Mouse (Mus musculus) limb, embryonic 15.5 days (tissue): Measurements from ENCODE around the gene 4930558C23Rik. TPM values are rescaled to one million over a fixed set of nuclear protein-coding genes. Genes with fewer than 3 reads are reported as not detected.
A peak's percentile ranks its signal among the peaks of the same experiment; 100 is the strongest.
"Not testable (repeated sequence)": the region's sequence is repeated elsewhere in the genome, so short reads cannot be mapped to it uniquely, and the experiment has no call there.

Experiments
- ATAC-seq: fragments of 200-750 bp; cut with Nextera tagmentation; 2 replicates; pipeline ENCODE4 v1.8.0; 2017; ENCODE audit warnings: low read depth, moderate TSS enrichment; ENCODE audit not compliant: insufficient number of reproducible peaks, low FRiP score, low TSS enrichment
- H3K27ac ChIP-seq: fragments of 300-500 bp; sonication (generic); 2 replicates; pipeline ENCODE4 v1.5.1; 2015; ENCODE audit warnings: moderate library complexity, mild to moderate bottlenecking, inconsistent platforms
- H3K27me3 ChIP-seq: fragments of 300-500 bp; sonication (generic); 2 replicates; pipeline ENCODE4 v1.6.1; 2015; ENCODE audit warnings: inconsistent platforms
- H3K36me3 ChIP-seq: fragments of 300-500 bp; sonication (generic); 2 replicates; pipeline ENCODE4 v1.6.1; 2015; ENCODE audit warnings: inconsistent platforms
- H3K4me1 ChIP-seq: fragments of 300-500 bp; sonication (generic); 2 replicates; pipeline ENCODE4 v1.6.1; 2015; ENCODE audit warnings: inconsistent platforms
- H3K4me2 ChIP-seq: fragments of 300-500 bp; sonication (generic); 2 replicates; pipeline ENCODE4 v1.6.1; 2015; ENCODE audit warnings: mild to moderate bottlenecking, inconsistent platforms
- H3K4me3 ChIP-seq: fragments of 300-500 bp; sonication (generic); 2 replicates; pipeline ENCODE4 v1.5.1; 2015; ENCODE audit warnings: mild to moderate bottlenecking, inconsistent platforms
- H3K9ac ChIP-seq: fragments of 300-500 bp; sonication (generic); 2 replicates; pipeline ENCODE4 v1.6.1; 2015; ENCODE audit warnings: inconsistent platforms
- H3K9me3 ChIP-seq: fragments of 300-500 bp; sonication (generic); 2 replicates; pipeline ENCODE4 v1.6.1; 2016; ENCODE audit warnings: inconsistent platforms
- WGBS: fragments of 180-500 bp; shearing (Covaris S2); methylation state at CpG from one replicate; pipeline ENCODE4 v1.1.7; 2015; 5-methylcytosine and 5-hydroxymethylcytosine counted together
- polyA plus RNA-seq: library from polyadenylated mRNA; unstranded; fragments of >200 nt; fragmentation: Nextera tagmentation; extraction: Ambion mirVana; gene quantifications from 2 replicates; pipeline ENCODE4 v1.2.1, GENCODE M21; 2015

Gene 4930558C23Rik
- polyA plus RNA-seq, 1 experiment from 2014 or later, result not detected

GRCm38 (mm10) chr3:95428423-95428822, 25.8 kb upstream of the 4930558C23Rik start:
- not testable (repeated sequence) for H3K4me1 ChIP-seq, H3K9me3 ChIP-seq, H3K4me2 ChIP-seq, H3K4me3 ChIP-seq, H3K27ac ChIP-seq, H3K27me3 ChIP-seq, ATAC-seq, H3K36me3 ChIP-seq, H3K9ac ChIP-seq
- 78% methylated on average over 6 of the region's 11 CpGs for WGBS

- not testable (repeated sequence) for ATAC-seq, H3K9ac ChIP-seq, H3K36me3 ChIP-seq, H3K9me3 ChIP-seq, H3K27me3 ChIP-seq, H3K4me1 ChIP-seq, H3K27ac ChIP-seq
- H3K4me3 ChIP-seq, result peak overlapping the region; percentile 23
- 28% methylated on average over 16 of the region's 21 CpGs for WGBS
- H3K4me2 ChIP-seq, result peak overlapping the region; percentile 39
Measured at GRCm38 (mm10) chr3:95427891-95428238, 25.2 kb upstream of the 4930558C23Rik start.

GRCm38 (mm10) chr3:95427117-95427890, 24.7 kb upstream of the 4930558C23Rik start:
- H3K27ac ChIP-seq, H3K36me3 ChIP-seq, H3K4me1 ChIP-seq, H3K9ac ChIP-seq, H3K9me3 ChIP-seq, H3K27me3 ChIP-seq: not testable (repeated sequence)
- WGBS, result 43% methylated on average over 14 of the region's 33 CpGs
- ATAC-seq, result 0 out of 2 replicates have a peak, but pooled peaks have one; percentile 44
- Histone ChIP-seq H3K4me2 (peak overlapping the region; percentile 39), H3K4me3 (peak overlapping the region; percentile 23)

DNA sequence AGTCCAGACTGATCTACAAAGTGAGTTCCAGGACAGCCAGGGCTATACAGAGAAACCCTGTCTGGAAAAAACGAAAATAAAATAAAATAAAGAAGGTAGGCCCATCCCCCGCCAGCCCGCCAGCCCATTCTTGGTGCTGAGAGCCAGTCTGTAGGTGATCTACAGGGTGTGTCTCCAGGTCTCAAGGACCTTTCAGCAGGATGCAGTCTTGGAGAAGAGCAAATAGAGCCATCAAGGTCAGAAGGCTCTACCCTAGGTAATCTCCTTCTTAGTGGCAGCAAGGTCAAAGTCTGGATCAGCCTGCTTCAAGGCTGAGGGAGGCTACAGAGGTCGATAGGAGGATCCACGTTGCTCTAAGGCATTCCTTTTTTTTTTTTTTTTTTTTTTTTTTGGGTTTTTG, 23.8 kb upstream of the 4930558C23Rik start:
- H3K4me1 ChIP-seq, H3K27ac ChIP-seq: not testable (repeated sequence)
- 89% methylated on average over 5 of the region's 5 CpGs for WGBS

GRCm38 (mm10) chr3:95417866-95418265, 15.2 kb upstream of the 4930558C23Rik start:
- H3K36me3 ChIP-seq, result no peaks in the 10 kb centered on the region
- no peak overlapping the region for H3K4me3 ChIP-seq
- no peak overlapping the region for H3K4me2 ChIP-seq
- no peak for ATAC-seq
- no peak overlapping the region for H3K27ac ChIP-seq
- no peaks in the 10 kb centered on the region for H3K27me3 ChIP-seq
- H3K4me1 ChIP-seq, result no peaks in the 10 kb centered on the region
- no peak overlapping the region for H3K9ac ChIP-seq
- 94% methylated on average over 6 of the region's 6 CpGs for WGBS
- 0 out of 2 replicates have a peak, but pooled peaks cover 3% of the 10 kb centered on the region for H3K9me3 ChIP-seq

More for the DNA sequence above, 23.8 kb upstream of the 4930558C23Rik start:
- not testable (repeated sequence) for H3K9me3 ChIP-seq, H3K9ac ChIP-seq, ATAC-seq, H3K4me2 ChIP-seq, H3K4me3 ChIP-seq, H3K27me3 ChIP-seq, H3K36me3 ChIP-seq

DNA sequence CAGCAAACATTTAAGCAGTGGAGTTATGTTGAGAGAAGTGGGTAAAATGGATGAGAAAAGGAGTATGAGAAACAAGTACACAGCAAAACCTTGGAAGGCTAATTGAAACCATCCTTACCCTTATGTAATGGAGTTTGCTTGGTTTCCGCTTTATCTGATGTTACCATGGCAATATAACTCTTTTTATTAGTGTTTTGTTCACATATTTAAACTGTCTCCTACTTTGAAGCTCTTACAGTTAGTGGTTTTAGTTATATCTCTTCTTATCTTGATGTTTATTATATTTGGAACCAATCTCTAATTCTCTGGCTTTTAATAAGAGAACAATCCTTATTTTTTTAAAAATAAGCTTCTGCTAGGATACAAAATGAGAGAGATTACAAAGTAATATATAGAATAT, 9.6 kb upstream of the 4930558C23Rik start:
- no peak overlapping the region for H3K4me2 ChIP-seq
- 50% methylated on average over 1 of the region's 1 CpGs for WGBS
- no peaks in the 10 kb centered on the region for H3K27me3 ChIP-seq
- H3K9me3 ChIP-seq, result no peaks in the 10 kb centered on the region
- H3K9ac ChIP-seq, result no peak overlapping the region
- ATAC-seq, result no peak
- H3K36me3 ChIP-seq, result no peaks in the 10 kb centered on the region
- H3K4me1 ChIP-seq, result no peaks in the 10 kb centered on the region
- H3K27ac ChIP-seq, result no peak overlapping the region
- H3K4me3 ChIP-seq, result no peak overlapping the region

GRCm38 (mm10) chr3:95408852-95409251, 6.2 kb upstream of the 4930558C23Rik start:
- H3K27ac ChIP-seq, result no peak overlapping the region
- no peaks in the 10 kb centered on the region for H3K9me3 ChIP-seq
- H3K9ac ChIP-seq, result no peak overlapping the region
- no peaks in the 10 kb centered on the region for H3K27me3 ChIP-seq
- H3K4me3 ChIP-seq, result no peak overlapping the region
- no peak for ATAC-seq
- no peak overlapping the region for H3K4me2 ChIP-seq
- WGBS, result 85% methylated on average over 2 of the region's 2 CpGs
- H3K4me1 ChIP-seq, result no peaks in the 10 kb centered on the region
- no peaks in the 10 kb centered on the region for H3K36me3 ChIP-seq

DNA sequence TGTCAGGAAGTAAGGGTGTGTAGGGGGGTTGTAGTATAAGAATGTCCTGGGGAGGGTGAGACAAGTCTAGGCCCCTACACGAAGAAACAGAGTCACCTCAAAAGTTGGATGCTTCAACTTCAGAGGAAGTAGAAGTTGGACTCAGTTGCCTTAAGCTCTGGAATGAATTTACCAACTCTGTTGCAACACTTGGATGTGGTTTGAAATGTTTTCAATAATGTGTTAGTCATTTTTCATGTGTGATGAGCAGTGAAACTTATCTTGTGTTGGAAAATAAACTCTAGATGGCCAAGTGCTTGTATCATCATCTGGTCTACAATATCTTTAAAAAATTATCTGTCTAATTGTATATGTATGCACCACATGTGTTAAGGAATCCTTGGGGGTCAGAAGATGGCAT, 5.1 kb upstream of the 4930558C23Rik start:
- ATAC-seq, result no peak
- no peak overlapping the region for H3K27ac ChIP-seq
- no peak overlapping the region for H3K4me2 ChIP-seq
- no peaks in the 10 kb centered on the region for H3K36me3 ChIP-seq
- no peaks in the 10 kb centered on the region for H3K4me1 ChIP-seq
- 53% methylated on average over 1 of the region's 1 CpGs for WGBS
- H3K9ac ChIP-seq, result no peak overlapping the region
- no peak overlapping the region for H3K4me3 ChIP-seq
- no peaks in the 10 kb centered on the region for H3K9me3 ChIP-seq
- H3K27me3 ChIP-seq, result no peaks in the 10 kb centered on the region

- H3K27ac ChIP-seq, result no peak overlapping the region
- no peaks in the 10 kb centered on the region for H3K36me3 ChIP-seq
- 86% methylated on average over 4 of the region's 4 CpGs for WGBS
Measured at GRCm38 (mm10) chr3:95394385-95394784, 8.3 kb downstream of the 4930558C23Rik start.

DNA sequence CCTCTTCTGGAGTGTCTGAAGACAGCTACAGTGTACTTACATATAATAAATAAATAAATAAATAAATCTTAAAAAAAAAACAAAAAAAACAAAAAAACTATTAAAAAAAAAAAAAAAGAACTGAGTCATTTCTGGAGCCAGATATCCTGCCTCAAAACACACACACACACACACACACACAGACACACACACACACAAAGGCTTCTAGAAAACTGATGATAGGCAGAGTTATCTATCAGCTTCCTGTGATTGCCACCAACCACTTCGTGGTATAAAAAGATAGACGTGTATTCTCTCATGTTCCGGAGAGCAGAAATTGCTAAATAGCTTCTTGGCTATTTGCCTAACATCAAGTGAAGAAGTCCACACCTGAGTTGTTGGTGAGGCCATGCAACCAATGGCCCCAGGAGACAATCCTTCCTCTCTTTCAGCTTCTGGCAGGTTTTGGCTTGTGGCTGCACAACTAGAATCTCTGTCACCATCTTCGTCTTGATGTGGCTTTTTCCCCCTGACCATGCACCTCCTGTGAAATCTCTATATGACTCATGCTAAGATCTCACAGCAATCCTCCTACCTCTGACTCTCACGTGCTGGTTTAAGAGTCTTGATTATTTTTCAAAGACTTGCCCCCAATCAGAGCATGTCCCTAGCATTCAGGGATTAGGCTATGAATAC, 17.1 kb downstream of the 4930558C23Rik start:
- Histone ChIP-seq H3K27me3 (no peaks in the 10 kb centered on the region), H3K9ac (no peak overlapping the region), H3K4me2 (no peak overlapping the region), H3K4me3 (no peak overlapping the region), H3K4me1 (no peaks in the 10 kb centered on the region), H3K36me3 (no peaks in the 10 kb centered on the region), H3K27ac (no peak overlapping the region), H3K9me3 (no peaks in the 10 kb centered on the region)
- 77% methylated on average over 5 of the region's 5 CpGs for WGBS
- no peak for ATAC-seq

More at GRCm38 (mm10) chr3:95394385-95394784, 8.3 kb downstream of the 4930558C23Rik start:
- no peaks in the 10 kb centered on the region for H3K9me3 ChIP-seq
- ATAC-seq, result no peak
- no peaks in the 10 kb centered on the region for H3K4me1 ChIP-seq
- H3K4me2 ChIP-seq, result no peak overlapping the region
- H3K9ac ChIP-seq, result no peak overlapping the region
- H3K4me3 ChIP-seq, result no peak overlapping the region
- no peaks in the 10 kb centered on the region for H3K27me3 ChIP-seq

DNA sequence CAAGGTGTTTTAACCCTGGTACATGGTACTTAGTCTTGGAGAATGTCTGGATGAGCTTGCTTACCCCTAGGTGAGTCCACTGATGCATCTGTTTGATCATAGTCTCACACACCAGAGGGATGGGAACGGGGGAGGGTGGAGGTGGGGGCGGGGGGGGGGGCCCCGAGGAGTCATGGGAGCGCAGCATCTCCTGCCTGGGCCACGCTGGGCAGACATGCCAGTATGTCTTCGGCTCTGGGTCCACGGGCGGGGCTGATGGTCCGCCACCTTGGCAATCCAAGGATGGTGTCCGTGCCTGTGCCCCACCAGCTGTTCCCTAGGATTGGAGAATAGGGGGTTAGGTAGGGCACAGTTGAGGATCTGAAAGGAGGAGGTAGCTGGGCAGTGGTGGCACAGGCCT, 29.4 kb downstream of the 4930558C23Rik start:
- Histone ChIP-seq H3K27me3 (no peaks in the 10 kb centered on the region), H3K4me1 (no peaks in the 10 kb centered on the region), H3K36me3 (no peaks in the 10 kb centered on the region), H3K27ac (no peak overlapping the region), H3K9me3 (peaks cover 3% of the 10 kb centered on the region; the same call in 1 of the 2 replicates), H3K4me3 (no peak overlapping the region), H3K9ac (no peak overlapping the region), H3K4me2 (no peak overlapping the region)
- 94% methylated on average over 10 of the region's 10 CpGs for WGBS
- no peak for ATAC-seq

GRCm38 (mm10) chr3:95370101-95370500, 32.5 kb downstream of the 4930558C23Rik start:
- ATAC-seq, result no peak
- Histone ChIP-seq H3K4me2 (no peak overlapping the region), H3K36me3 (no peaks in the 10 kb centered on the region), H3K27me3 (no peaks in the 10 kb centered on the region), H3K4me1 (no peaks in the 10 kb centered on the region), H3K9ac (no peak overlapping the region), H3K9me3 (no peaks in the 10 kb centered on the region), H3K27ac (no peak overlapping the region), H3K4me3 (no peak overlapping the region)
